Mouse (Mus musculus): ENCODE measurements around the gene Dbh. TPM values are rescaled to one million over a fixed set of nuclear protein-coding genes. Genes with fewer than 3 reads are reported as not detected.

The Dbh gene
- polyA plus RNA-seq, 1 experiment from 2014 or later: not detected

Other genes starting within 250 kb of the Dbh start
- 50.6 and 60.5 TPM in 2 replicates for gene Surf2, start 248.9 kb upstream of the Dbh start, polyA plus RNA-seq (2016; fragmentation: Nextera tagmentation; extraction: Ambion mirVana)
- gene Surf1, start 248.7 kb upstream of the Dbh start, polyA plus RNA-seq (2016; fragmentation: Nextera tagmentation; extraction: Ambion mirVana): 44.0 and 50.3 TPM in 2 replicates
- 171 and 192 TPM in 2 replicates for gene Surf4, start 231.3 kb upstream of the Dbh start, polyA plus RNA-seq (2016; fragmentation: Nextera tagmentation; extraction: Ambion mirVana)
- gene Stkld1, start 231.2 kb upstream of the Dbh start, polyA plus RNA-seq (2016; fragmentation: Nextera tagmentation; extraction: Ambion mirVana): 0.06 TPM in 1 of 2 replicates, not detected in the other
- gene Rexo4, start 200.8 kb upstream of the Dbh start, polyA plus RNA-seq (2016; fragmentation: Nextera tagmentation; extraction: Ambion mirVana): 59.4 and 61.0 TPM in 2 replicates
- gene Adamts13, start 191.8 kb upstream of the Dbh start, polyA plus RNA-seq (2016; fragmentation: Nextera tagmentation; extraction: Ambion mirVana): 0.04 TPM in 1 of 2 replicates, not detected in the other
- 86.4 and 109 TPM in 2 replicates for gene Cacfd1, start 155.3 kb upstream of the Dbh start, polyA plus RNA-seq (2016; fragmentation: Nextera tagmentation; extraction: Ambion mirVana)
- gene Slc2a6, start 137.2 kb upstream of the Dbh start, polyA plus RNA-seq (2016; fragmentation: Nextera tagmentation; extraction: Ambion mirVana): 0.49 and 0.91 TPM in 2 replicates
- gene Mymk, start 93.1 kb upstream of the Dbh start, polyA plus RNA-seq (2016; fragmentation: Nextera tagmentation; extraction: Ambion mirVana): 0.16 and 1.5 TPM in 2 replicates
- gene Adamtsl2, start 85.9 kb upstream of the Dbh start, polyA plus RNA-seq (2016; fragmentation: Nextera tagmentation; extraction: Ambion mirVana): 3.5 and 9.1 TPM in 2 replicates
- gene Fam163b, start 22.7 kb upstream of the Dbh start, polyA plus RNA-seq (2016; fragmentation: Nextera tagmentation; extraction: Ambion mirVana): 0.48 and 0.79 TPM in 2 replicates
- 2.5 and 3.1 TPM in 2 replicates for gene Sardh, start 83.1 kb downstream of the Dbh start, polyA plus RNA-seq (2016; fragmentation: Nextera tagmentation; extraction: Ambion mirVana)

All from limb, embryonic 10.5 days (tissue).